ENCODE assay signal across 8 mouse cellular contexts in genomic region chr1:92474066-92474578, GRCm38 (mm10). TPM values are rescaled to one million over a fixed set of nuclear protein-coding genes. Genes with fewer than 3 reads are reported as not detected.
DNase-seq lines count a peak whose midpoint lies in the region; ATAC-seq and TF ChIP-seq lines count a peak whose summit lies in the region.

No protein-coding gene starts in this region.

- H3K4me1 ChIP-seq in heart, embryonic 15.5 days (replicated peaks), result peaks cover 15% of the 10 kb centered on the region
- H3K4me1 ChIP-seq in MEL (ENCODE audit: control insufficient read depth in 1 of 2, insufficient read depth in 2 of 2, low read length in 2 of 2), result peaks cover 3 to 6% of the 10 kb centered on the region in 2 experiments; a peak in 2 of 4 replicates
- H3K4me1 ChIP-seq in forebrain, postnatal 0 days (ENCODE audit: insufficient read depth), result peaks cover 11% of the 10 kb centered on the region

- 3% methylated on average over 10 of the region's 10 CpGs for WGBS in heart, embryonic 15.5 days
- 7% methylated on average over 10 of the region's 10 CpGs for WGBS in forebrain, postnatal 0 days

- ATAC-seq in heart, embryonic 15.5 days (replicated peaks; ENCODE audit: insufficient number of reproducible peaks, insufficient read depth, low FRiP score, low read depth), result peak; percentile 40; the same call in 1 of the 2 replicates
- ATAC-seq in forebrain, postnatal 0 days, result peak; percentile 49
- peak; percentile 65 for ATAC-seq in megakaryocyte, adult 5-6 weeks (ENCODE audit: poor library complexity, severe bottlenecking)

- TF ChIP-seq CTCF in MEL (IDR thresholded peaks at IDR 0.05 in 2 of 3, conservative IDR thresholded peaks at IDR 0.05 in 1 of 3; ENCODE audit: control insufficient read depth in 1 of 3, insufficient read depth in 1 of 3, low read depth in 2 of 3, low read length in 3 of 3, poor library complexity in 1 of 3, severe bottlenecking in 1 of 3), result no peak
- TF ChIP-seq CTCF in forebrain, postnatal 0 days (IDR thresholded peaks at IDR 0.05; ENCODE audit: low read depth), result no peak

- intact Hi-C loops in heart, postnatal 25 days (cut with DNase I), result loop anchor here (5.0 to 10.0 kb wide), 2 partner anchors 168 to 929 kb away; partner anchors contain the start of genes Asb1 and Cops9
- intact Hi-C loops in left cerebral cortex, postnatal 10 days (cut with DNase I), result no loop called here

- no peak for TF ChIP-seq EP300 in MEL (IDR thresholded peaks at IDR 0.05; ENCODE audit: low read depth in 1 of 2, low read length in 2 of 2)

- no peak for TF ChIP-seq POLR2A in MEL (IDR thresholded peaks at IDR 0.05; ENCODE audit: control insufficient read depth in 1 of 2, insufficient read depth in 1 of 2, low read depth in 1 of 2, low read length in 2 of 2, poor library complexity in 1 of 2)

- TF ChIP-seq RAD21 in MEL (IDR thresholded peaks at IDR 0.05; ENCODE audit: low read depth, low read length), result no peak

- H3K4me3 ChIP-seq in heart, embryonic 15.5 days, result peak overlapping the region; percentile 82
- H3K4me3 ChIP-seq in MEL (ENCODE audit: control insufficient read depth in 1 of 2, insufficient read depth in 1 of 2, low read depth in 2 of 2, low read length in 2 of 2), result peak overlapping the region; percentile 77 to 79
- H3K4me3 ChIP-seq in forebrain, postnatal 0 days (ENCODE audit: low read depth, low read length), result peak overlapping the region; percentile 84

- H3K27ac ChIP-seq in heart, embryonic 15.5 days, result peak overlapping the region; percentile 66
- H3K27ac ChIP-seq in MEL (ENCODE audit: control insufficient read depth, low read depth, low read length), result peak overlapping the region; percentile 59
- H3K27ac ChIP-seq in forebrain, postnatal 0 days (ENCODE audit: low read depth, low read length), result peak overlapping the region; percentile 77; the same call in 1 of the 2 replicates

- H3K27me3 ChIP-seq in heart, embryonic 15.5 days, result peaks cover 3% of the 10 kb centered on the region; the same call in 1 of the 2 replicates
- peaks cover 6% of the 10 kb centered on the region in 2 experiments for H3K27me3 ChIP-seq in MEL (ENCODE audit: control insufficient read depth in 1 of 2, insufficient read depth in 2 of 2, low read length in 2 of 2)
- H3K27me3 ChIP-seq in forebrain, postnatal 0 days (ENCODE audit: insufficient read depth, low read length), result no peaks in the 10 kb centered on the region

- DNase-seq in heart, postnatal 25 days (ENCODE audit: low spot score), result no peak
- no peak for DNase-seq in MEL (ENCODE audit: low read depth, low spot score)
- no peak for DNase-seq in forebrain, postnatal 0 days
- DNase-seq in left cerebral cortex, postnatal 10 days (ENCODE audit: extremely low spot score in 1 of 2, low spot score in 2 of 2), result no peak
- DNase-seq in layer of hippocampus, adult 8-10 months (ENCODE audit: low spot score in 2 of 2), result no peak
- DNase-seq in adrenal gland, adult (ENCODE audit: inconsistent age in 2 of 2, low spot score in 1 of 2), result no peak

- peaks cover 15% of the 10 kb centered on the region for H3K36me3 ChIP-seq in heart, embryonic 15.5 days
- H3K36me3 ChIP-seq in MEL (ENCODE audit: control insufficient read depth in 1 of 2, insufficient read depth in 2 of 2, low read length in 2 of 2), result peaks cover 4 to 10% of the 10 kb centered on the region in 2 experiments
- peaks cover 22% of the 10 kb centered on the region for H3K36me3 ChIP-seq in forebrain, postnatal 0 days (ENCODE audit: insufficient read depth)

- H3K9ac ChIP-seq in heart, embryonic 15.5 days, result peak overlapping the region; percentile 60
- H3K9ac ChIP-seq in MEL (ENCODE audit: control insufficient read depth, low read depth, low read length, poor library complexity, severe bottlenecking), result peak overlapping the region; percentile 67
- H3K9ac ChIP-seq in forebrain, postnatal 0 days, result peak overlapping the region; percentile 91

- H3K4me2 ChIP-seq in heart, embryonic 15.5 days, result peak overlapping the region; percentile 93
- H3K4me2 ChIP-seq in forebrain, postnatal 0 days (ENCODE audit: low read depth), result peak overlapping the region; percentile 91

- no peaks in the 10 kb centered on the region for H3K9me3 ChIP-seq in heart, embryonic 15.5 days (replicated peaks)
- H3K9me3 ChIP-seq in MEL (replicated peaks; ENCODE audit: insufficient read depth, low read length), result no peaks in the 10 kb centered on the region
- no peaks in the 10 kb centered on the region for H3K9me3 ChIP-seq in forebrain, postnatal 0 days (ENCODE audit: low read length)

- peaks cover 18% of the 10 kb centered on the region for H3K79me2 ChIP-seq in MEL (ENCODE audit: control insufficient read depth, insufficient read depth, low read length, poor library complexity)

TF ChIP-seq in MEL, 35 proteins besides CTCF, POLR2A, EP300 and RAD21:
- TF ChIP-seq MXI1 (IDR thresholded peaks at IDR 0.05; ENCODE audit: low read depth, low read length), result peak; percentile 3; the same call in 1 of the 2 replicates
- no peak; the same call in 1 of the 2 replicates for TF ChIP-seq ZMIZ1 (IDR thresholded peaks at IDR 0.05; ENCODE audit: low read depth, low read length)
- peak; percentile 59; the same call in 1 of the 2 replicates for TF ChIP-seq NRF1 (IDR thresholded peaks at IDR 0.05; ENCODE audit: insufficient read depth, low read depth, low read length, poor library complexity, severe bottlenecking)

RNA-seq across cellular contexts. Expression of gene Ndufa10, which starts 0.5 kb away (rescaled TPM):
- polyA plus RNA-seq in heart, embryonic 15.5 days (2015; fragmentation: Nextera tagmentation; extraction: Ambion mirVana), result 494 and 516 TPM in 2 replicates
- total RNA-seq in heart, postnatal 25 days (2021), result 1,000 to 10,000 TPM; 1,015 to 1,018 TPM
- total RNA-seq in MEL (2012; rRNA removed), result 214 and 228 TPM in 2 replicates
- polyA plus RNA-seq in MEL (2012; ENCODE audit: insufficient read depth in 1 of 2, insufficient read length in 2 of 2, low read depth in 1 of 2, low replicate concordance in 2 of 2, missing spikeins in 1 of 2), result 100 to 1,000 TPM; 533 to 873 TPM
- 181 and 182 TPM in 2 replicates for total RNA-seq in forebrain, postnatal 0 days (2014; rRNA removed)
- 335 and 345 TPM in 2 replicates for polyA plus RNA-seq in forebrain, postnatal 0 days (2015; fragmentation: Nextera tagmentation; extraction: Ambion mirVana)
- total RNA-seq in megakaryocyte, adult 5-6 weeks (2015), result 112 TPM in 2 replicates
- 72.1 and 76.6 TPM in 2 replicates for total RNA-seq in megakaryocyte, adult 5-6 weeks (2017)
- 100 to 1,000 TPM; 195 to 216 TPM for total RNA-seq in left cerebral cortex, postnatal 10 days (2021)
- total RNA-seq in layer of hippocampus, adult 8-10 months (2022), result 100 to 1,000 TPM; 244 to 286 (median 261) TPM

RNA-seq across cellular contexts. Expression of gene Olfr1416, which starts 10.8 kb away (rescaled TPM):
- polyA plus RNA-seq in heart, embryonic 15.5 days (2015; fragmentation: Nextera tagmentation; extraction: Ambion mirVana), result not detected in 2 replicates
- not detected for total RNA-seq in heart, postnatal 25 days (2021)
- total RNA-seq in MEL (2012; rRNA removed), result not detected in 2 replicates
- not detected for polyA plus RNA-seq in MEL (2012; ENCODE audit: insufficient read depth in 1 of 2, insufficient read length in 2 of 2, low read depth in 1 of 2, low replicate concordance in 2 of 2, missing spikeins in 1 of 2)
- not detected in 2 replicates for total RNA-seq in forebrain, postnatal 0 days (2014; rRNA removed)
- not detected in 2 replicates for polyA plus RNA-seq in forebrain, postnatal 0 days (2015; fragmentation: Nextera tagmentation; extraction: Ambion mirVana)
- total RNA-seq in megakaryocyte, adult 5-6 weeks (2015), result not detected in 2 replicates
- total RNA-seq in megakaryocyte, adult 5-6 weeks (2017), result not detected in 2 replicates
- total RNA-seq in left cerebral cortex, postnatal 10 days (2021), result not detected
- total RNA-seq in layer of hippocampus, adult 8-10 months (2022), result not detected

RNA-seq across cellular contexts. Expression of gene Olfr1415, which starts 21.8 kb away (rescaled TPM):
- polyA plus RNA-seq in heart, embryonic 15.5 days (2015; fragmentation: Nextera tagmentation; extraction: Ambion mirVana), result not detected in 2 replicates
- total RNA-seq in heart, postnatal 25 days (2021), result not detected
- not detected in 2 replicates for total RNA-seq in MEL (2012; rRNA removed)
- polyA plus RNA-seq in MEL (2012; ENCODE audit: insufficient read depth in 1 of 2, insufficient read length in 2 of 2, low read depth in 1 of 2, low replicate concordance in 2 of 2, missing spikeins in 1 of 2), result not detected
- not detected in 2 replicates for total RNA-seq in forebrain, postnatal 0 days (2014; rRNA removed)
- not detected in 2 replicates for polyA plus RNA-seq in forebrain, postnatal 0 days (2015; fragmentation: Nextera tagmentation; extraction: Ambion mirVana)
- total RNA-seq in megakaryocyte, adult 5-6 weeks (2015), result not detected in 2 replicates
- total RNA-seq in megakaryocyte, adult 5-6 weeks (2017), result not detected in 2 replicates
- not detected for total RNA-seq in left cerebral cortex, postnatal 10 days (2021)
- not detected for total RNA-seq in layer of hippocampus, adult 8-10 months (2022)

RNA-seq across cellular contexts. Expression of gene Olfr1414, which starts 44.3 kb away (rescaled TPM):
- polyA plus RNA-seq in heart, embryonic 15.5 days (2015; fragmentation: Nextera tagmentation; extraction: Ambion mirVana), result not detected in 2 replicates
- total RNA-seq in heart, postnatal 25 days (2021), result not detected
- not detected in 2 replicates for total RNA-seq in MEL (2012; rRNA removed)
- polyA plus RNA-seq in MEL (2012; ENCODE audit: insufficient read depth in 1 of 2, insufficient read length in 2 of 2, low read depth in 1 of 2, low replicate concordance in 2 of 2, missing spikeins in 1 of 2), result not detected
- not detected in 2 replicates for total RNA-seq in forebrain, postnatal 0 days (2014; rRNA removed)
- not detected in 2 replicates for polyA plus RNA-seq in forebrain, postnatal 0 days (2015; fragmentation: Nextera tagmentation; extraction: Ambion mirVana)
- not detected in 2 replicates for total RNA-seq in megakaryocyte, adult 5-6 weeks (2015)
- total RNA-seq in megakaryocyte, adult 5-6 weeks (2017), result not detected in 2 replicates
- not detected for total RNA-seq in left cerebral cortex, postnatal 10 days (2021)
- not detected for total RNA-seq in layer of hippocampus, adult 8-10 months (2022)
